Mouse (Mus musculus): Measurements from ENCODE around the gene Ablim2.

The Ablim2 gene

DNA sequence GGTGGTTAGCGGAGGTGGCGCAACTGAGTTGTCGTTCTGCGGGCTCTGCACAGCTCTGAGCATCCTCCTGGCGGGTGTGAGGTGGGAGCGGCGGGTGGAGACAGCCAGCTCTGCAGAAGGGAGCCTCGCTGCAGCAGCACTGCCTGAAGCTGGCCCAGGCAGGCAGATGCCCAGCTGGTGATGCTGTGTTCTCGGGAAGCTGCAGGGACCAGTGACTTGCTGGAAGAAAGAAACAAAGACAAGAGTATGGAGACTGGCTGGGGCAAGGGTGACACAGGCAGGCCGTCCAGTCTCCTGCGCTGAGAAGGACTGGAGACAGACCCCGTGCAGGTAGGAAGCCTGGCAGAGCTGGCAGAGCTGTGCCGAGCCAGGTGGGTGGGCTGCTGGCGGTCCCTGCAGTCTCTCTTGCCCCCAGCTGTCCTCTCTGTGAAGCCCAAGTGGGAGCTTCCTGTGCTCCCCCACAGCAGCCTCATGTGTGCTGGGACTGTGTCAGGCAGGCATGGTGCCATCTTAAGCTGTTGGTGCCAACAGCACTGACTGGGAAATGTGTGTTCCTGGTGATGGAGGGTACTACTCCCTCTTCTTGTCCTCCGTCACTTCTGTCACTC, 56.8 kb downstream of the Ablim2 start:
- DNase-seq (ENCODE audit: low spot score): peak; percentile 13

DNA sequence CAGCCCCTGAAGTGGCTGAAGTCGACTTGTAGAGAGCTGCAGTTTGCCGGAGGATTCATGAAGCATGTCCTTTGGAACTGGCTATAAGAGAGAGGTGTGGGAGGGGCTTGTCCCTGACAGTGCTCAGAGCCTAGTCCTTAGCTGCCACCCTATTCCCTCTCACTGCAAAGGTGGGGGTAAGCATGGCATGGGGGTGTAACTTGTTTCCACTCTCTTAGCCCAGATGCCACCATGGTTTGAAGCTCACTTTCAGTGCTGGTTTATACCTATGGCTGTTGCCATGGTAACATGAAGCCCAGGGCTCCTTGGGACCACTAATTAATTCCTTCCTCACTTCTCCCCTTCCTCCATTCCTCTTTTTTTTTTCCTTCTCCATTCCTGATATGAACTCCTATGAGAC, 57.4 kb downstream of the Ablim2 start:
- peak; percentile 26 for DNase-seq (ENCODE audit: low spot score)

DNA sequence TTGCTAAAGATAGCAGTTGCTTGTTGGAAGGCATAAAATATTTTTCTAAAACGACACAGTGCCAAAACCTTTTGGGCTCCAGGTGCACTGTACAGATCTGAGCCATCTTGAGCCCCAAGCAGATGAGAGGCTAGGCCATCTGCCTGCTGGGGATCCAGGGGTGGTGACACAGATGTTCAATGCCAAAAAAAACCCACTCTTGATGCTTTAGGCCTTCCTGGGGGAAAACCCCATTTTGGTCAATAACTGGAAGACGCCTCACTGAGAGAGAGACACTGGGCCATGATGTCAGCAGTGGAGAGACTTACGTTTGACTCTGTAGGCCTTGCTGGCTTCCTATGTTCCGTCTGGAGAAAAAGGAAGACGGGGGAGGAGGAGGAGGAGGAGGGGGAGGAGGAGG, 59.6 kb downstream of the Ablim2 start:
- no peak for DNase-seq (ENCODE audit: low spot score)

DNA sequence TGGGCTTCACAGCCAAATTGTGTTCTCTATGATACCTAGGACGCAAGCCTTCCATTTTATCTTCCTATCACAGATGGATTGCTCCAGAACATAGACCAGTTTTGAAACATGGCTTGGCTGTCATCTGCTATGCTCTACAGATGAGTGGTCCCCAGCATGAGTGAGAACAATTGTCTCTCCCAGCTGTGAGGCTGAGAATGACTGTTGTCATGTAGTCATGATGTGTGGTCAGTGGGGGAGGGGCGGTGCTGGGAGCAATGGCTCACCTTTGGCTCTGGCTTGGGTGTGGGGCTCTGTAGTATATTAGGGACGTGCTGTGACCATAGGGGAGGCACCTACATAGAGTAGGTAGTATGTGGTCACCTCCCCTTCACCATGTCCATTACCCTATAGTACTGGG, 60.2 kb downstream of the Ablim2 start:
- DNase-seq (ENCODE audit: low spot score): no peak

DNA sequence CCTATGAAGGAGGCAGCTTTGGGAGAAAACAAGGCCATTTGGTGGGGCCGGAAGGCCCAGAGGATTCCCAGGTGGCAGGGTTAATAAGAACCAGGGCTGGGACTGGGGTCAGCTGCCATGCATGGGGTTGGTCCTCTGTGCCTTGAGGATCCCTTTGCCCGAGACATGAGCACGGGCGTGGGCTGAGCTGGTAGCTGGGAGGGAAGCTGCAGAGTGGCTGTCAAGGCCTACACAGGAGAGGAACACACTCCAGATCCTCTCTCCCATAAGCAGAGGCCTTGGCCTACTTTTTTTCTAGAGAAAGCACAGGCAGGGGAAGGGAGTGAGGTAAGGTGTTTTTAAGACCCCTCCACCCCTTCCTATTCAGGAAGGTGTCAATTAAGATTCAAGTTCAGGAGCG, 65.0 kb downstream of the Ablim2 start:
- DNase-seq (ENCODE audit: low spot score): no peak

DNA sequence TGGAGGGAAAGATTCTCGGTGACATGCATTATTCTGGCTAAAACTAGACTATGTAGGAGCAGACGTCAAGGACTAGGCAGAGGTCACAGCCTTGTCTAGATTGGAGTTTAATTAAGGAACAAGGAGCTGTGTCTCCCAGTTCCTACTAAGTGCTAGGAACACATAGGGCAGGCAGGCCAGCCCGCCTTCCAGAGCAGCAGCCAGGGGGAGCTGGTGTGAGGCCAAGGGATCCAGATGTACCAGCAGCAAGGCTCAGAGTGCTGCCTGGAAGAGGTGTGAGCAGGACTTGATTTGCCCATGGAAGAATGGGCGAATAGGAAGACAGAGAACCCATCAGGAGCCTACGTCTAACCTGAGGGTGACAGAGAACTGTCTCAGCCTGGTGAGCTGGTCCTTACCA, 68.8 kb downstream of the Ablim2 start:
- DNase-seq (ENCODE audit: low spot score): peak; percentile 7

DNA sequence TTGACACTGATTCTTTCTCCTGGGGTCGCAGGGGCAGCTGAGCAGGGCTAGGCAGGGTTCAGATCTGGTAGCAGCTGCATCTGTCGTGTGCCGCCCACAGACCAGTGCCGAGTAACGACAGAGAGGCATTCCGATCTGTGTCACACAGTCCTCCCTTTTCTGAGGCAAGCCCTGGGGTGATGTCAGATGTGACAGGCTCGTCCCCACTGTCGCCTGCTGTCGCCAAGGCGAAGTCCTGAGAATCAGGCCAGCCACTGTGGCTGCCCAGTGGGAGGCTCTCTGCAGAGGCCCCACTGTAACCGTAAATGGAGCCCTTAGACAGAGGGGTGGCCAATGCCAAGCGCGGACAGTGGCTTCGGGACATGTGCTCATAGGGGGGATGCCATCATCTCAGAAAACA, 69.4 kb downstream of the Ablim2 start:
- peak; percentile 39 for DNase-seq (ENCODE audit: low spot score)

DNA sequence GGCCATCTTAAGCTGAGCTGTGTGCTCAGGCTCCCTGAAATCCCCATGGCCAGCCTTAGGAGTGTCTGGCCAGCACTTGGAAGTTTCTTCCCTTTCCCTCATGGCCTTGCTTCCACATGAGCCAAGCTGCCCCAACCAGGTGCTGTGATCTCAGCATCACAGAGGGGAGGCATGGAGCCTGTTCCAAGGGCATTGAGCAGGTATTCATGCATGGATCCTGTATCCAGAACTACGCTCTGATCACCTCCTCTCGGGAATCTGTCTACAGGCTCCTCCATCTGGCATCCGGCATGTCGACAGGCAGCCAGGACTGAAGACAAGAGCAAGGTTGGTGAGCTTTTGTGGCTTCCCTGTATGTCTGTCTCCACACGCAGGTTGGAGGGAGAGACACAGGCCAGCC, 70.2 kb downstream of the Ablim2 start:
- DNase-seq (ENCODE audit: low spot score): no peak

DNA sequence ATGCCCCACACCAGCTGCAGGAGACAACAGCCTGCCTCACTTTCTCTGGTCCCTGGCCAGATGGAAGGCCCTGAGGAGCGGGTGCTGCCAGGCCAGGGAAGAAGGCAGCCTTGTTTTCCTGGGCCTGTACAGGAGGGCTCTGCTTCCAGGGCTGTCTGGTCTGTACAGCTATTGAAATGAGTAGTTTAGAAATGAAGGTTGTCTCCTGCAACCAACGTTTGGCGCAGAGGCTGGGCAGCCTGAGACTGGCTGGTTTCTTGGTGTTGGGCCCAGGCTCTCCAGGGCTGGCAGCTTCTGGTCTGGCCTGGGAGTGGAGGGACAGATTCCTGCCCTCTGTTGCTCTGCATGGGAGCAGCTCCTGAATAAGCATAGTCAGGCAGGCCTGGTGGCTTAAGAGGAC, 72.4 kb downstream of the Ablim2 start:
- no peak for DNase-seq (ENCODE audit: low spot score)

DNA sequence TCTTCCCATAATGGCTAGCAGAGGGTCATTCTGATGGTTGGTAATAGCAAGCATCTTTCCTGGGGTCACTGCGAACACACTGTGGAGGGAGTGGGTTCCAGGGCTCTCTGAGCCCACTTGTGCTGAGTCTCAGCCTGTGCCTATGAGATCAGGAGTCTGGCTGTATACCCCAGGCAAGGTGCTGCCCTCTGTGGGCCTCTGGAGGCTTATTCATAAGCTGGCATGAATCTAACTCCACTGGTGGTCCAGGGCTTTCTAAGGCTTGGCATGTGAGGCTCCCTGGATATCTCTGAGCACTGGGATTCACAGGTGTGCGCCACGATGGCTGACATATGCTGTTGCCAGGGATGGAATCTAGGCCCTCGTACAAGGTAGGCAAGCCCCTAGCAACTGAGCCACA, 76.2 kb downstream of the Ablim2 start:
- no peak for DNase-seq (ENCODE audit: low spot score)

DNA sequence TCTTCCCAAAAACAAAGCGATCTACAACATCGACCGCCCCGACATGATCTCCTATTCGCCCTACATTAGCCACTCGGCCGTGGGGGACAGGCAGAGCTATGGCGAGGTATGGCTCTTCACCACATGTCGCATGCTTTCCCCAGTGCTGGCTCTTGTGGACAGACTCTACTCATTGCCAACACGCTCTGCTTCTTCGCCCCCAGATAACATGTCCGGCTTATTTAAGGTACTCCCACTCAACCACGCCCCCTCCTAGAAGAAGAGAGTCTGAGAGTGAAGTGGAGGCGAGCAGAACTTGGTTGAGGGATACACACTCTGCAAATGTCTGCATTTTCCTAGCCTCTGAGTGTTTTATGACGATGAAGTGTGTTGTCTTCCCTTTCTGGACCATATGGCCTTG, 79.3 kb downstream of the Ablim2 start:
- DNase-seq (ENCODE audit: low spot score): no peak

DNA sequence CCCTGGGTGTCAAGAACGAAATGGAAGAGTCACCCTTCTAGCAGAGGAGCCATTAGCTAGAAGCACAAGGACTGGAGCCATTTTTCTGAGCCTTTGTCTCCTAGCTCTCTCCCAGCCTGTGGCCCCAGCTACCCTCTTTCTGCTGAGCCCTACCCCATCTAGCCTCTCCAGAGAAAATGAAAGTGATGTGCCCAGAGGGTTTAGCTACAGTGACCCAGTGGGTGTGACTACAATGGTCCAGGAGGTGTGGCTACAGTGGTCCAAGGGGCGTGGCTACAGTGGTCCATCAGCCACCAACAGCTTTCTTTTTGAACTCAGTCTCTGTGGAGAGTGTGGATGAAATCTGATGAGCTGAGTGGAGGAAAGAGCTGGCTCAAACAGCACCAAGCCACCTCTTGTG, 81.6 kb downstream of the Ablim2 start:
- peak; percentile 29 for DNase-seq (ENCODE audit: low spot score)

DNA sequence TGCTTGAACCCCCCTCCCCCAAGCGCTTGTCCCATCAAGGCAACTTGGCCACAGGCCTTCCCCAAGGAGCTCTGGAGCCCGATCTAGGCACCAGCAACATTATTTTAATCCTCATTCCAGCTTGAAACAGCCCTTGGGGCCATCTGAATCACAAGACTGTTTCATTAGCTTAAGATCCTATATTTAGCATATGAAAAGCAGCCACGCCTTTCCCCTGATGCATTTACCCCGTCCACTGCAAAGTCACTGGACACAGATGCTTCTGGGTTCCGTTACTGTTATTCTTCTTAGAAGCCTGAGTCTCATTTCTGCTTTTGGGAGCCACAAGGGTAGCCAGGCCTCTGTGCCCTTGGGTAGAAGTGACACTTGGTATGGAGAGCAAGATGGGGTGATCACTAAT, 93.8 kb downstream of the Ablim2 start:
- DNase-seq (ENCODE audit: low spot score): no peak

DNA sequence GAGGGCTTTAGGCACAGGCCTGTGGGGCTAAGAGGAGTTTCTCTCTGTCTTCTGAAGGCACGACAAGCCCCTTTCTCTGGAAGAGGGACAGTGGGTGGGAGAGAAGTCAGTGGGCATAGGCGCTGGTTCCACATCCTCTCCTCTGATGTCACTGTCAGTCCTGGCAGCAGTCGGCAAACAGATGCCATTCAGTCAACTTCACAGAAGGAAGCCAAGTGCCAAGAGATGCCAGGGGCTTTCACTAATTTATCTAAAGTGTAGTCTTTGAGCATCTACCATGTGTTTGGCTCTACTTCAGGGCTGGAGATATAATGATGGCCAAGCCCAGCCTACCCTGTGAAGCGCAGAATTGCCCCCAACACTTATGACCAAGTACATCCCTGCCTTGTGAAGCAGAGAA, 95.8 kb downstream of the Ablim2 start:
- no peak for DNase-seq (ENCODE audit: low spot score)

DNA sequence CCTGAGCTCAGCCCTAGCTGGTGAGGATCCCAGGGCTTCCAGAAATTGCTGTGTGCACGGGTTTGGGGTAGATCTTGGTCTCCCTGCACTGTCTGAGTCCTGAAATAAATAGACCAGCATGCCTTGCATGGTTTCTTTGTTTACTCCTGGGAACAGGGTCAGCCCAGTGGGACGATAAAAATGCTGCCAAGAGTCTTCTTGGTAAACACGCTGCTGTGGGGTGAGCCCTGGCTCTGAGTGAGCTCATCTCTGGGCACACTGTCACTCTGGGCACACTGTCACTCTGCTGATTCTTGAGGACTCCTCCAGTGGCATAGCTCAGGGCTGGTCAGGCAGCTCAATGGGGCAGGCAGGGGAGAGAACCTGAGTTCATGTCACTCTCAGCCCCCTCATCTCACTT, 98.6 kb downstream of the Ablim2 start:
- no peak for DNase-seq (ENCODE audit: low spot score)

DNA sequence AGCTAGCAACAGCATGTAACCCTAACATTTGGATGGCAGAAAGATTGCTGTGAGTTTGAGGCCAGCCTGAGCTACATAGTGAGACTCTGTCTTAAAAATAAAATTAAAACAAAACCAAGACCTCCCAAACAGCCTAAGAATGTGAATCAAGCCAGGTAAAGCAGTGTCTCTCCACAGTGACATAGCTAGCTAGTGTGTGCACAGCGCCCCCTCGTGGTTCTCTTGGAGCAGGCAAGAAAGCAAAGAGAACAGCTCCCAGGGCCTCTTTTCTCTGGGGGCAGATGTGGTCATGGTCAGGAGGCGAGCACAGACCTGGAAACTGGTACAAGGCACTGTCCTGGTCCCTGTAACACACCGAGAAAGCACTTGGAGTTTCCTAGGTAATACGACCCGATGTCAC, 100.4 kb downstream of the Ablim2 start:
- peak; percentile 91 for DNase-seq (ENCODE audit: low spot score)

DNA sequence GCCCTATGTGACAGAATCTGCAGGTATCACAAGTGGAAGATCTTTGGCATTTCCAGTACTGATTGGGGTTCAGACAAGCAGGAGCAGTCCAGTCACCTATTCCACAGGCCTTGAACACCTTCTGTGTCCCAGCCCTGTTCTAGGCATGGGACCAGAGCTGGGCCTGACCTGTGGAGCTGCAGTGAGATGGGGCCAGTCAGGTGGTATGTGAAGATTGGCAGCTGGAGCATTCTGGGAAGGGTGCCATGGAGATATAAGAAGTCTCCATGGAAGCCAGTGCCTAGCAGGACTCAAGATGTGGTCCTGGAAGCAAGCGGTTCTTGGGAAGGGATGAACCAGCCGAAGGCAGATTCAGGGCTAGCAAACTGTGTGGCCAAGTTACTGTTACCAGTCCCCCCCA, 103.8 kb downstream of the Ablim2 start:
- DNase-seq (ENCODE audit: low spot score): no peak

DNA sequence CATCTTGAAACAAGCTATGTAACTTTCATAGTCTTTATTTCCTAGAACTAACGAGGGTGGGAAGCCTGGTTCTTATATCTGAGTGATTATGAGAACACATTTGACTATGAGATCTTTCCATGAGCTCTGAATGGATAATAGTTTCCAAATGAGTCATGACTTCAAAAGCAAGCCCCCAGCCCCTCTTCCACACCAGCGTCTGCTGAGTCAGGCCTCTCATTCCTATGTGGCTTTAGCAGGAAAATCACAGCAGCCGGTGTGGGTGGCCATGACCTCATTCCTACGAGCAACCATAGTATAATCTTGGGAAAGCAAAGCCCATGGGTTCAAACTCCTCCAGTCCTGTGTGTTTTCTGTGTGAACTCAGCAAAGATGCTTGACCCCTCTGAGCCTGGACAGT, 112.3 kb downstream of the Ablim2 start:
- no peak for DNase-seq (ENCODE audit: low spot score)

DNA sequence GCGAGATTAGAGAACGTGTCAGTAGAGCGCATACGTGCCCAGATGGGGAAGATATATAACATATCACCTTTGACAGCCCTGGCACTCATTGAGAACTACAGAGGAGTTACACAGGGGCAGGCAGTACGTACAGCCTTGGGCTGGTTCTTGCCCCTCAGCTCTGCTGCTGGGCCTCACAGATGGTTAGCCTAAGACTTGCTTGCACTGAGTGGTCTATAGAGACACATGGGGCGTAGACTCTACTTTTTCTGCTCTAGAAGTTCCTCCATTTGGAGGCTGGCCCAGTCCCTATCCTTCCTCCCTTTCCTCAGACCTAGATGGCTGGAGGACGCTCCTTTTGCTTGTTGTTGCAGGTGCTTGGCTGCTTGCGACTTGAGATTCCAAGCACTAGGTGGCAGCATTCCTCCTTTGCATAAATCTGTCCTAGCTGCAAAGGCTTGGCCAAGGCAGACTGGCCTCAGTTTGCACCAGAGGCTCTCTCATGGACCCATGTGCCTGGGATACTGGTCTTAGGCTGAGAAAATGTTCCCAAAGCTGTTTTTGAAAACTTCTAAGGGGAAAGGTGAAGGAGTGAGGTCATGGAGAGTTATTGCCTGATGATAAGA, 112.8 kb downstream of the Ablim2 start:
- peak; percentile 93 for DNase-seq (ENCODE audit: low spot score)

DNA sequence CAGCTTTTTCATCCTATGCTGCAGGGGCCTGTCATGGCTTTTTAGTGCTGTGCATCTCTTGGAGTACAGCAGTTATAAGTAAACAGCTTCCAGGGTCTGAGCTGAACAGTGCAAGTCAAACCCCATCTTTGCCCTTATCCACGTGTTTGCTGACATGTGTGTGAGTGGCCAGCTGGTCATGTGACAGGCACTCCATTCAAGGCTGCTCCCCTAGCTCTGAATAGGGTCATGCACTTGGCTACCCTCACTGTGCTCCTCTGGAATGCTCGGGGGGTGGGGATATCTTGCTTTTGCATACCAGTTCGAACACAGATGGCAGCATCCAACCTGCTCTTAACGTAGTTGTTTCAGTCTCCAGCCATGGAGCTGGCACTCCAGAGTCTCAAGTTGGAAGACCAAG, 115.7 kb downstream of the Ablim2 start:
- DNase-seq (ENCODE audit: low spot score): no peak

DNA sequence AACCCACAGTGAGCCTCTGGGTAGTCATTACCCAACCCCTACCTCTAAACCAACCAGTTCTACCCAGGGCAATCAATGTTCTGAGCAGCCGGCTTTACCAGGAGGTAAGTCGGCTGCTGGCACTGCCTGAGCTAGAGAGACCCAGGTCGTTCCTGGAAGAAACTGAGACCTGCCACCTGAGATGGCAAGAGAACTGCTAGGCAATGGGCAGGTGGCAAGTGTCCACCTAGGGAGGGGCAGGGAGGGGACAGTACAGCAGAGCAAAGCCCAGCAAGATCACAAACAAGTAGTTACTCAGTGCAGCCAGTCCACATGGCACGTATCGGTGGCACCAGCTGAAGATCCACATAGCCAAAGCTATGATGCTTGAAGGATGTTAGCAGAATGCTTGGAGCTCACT, 118.6 kb downstream of the Ablim2 start:
- no peak for DNase-seq (ENCODE audit: low spot score)

DNA sequence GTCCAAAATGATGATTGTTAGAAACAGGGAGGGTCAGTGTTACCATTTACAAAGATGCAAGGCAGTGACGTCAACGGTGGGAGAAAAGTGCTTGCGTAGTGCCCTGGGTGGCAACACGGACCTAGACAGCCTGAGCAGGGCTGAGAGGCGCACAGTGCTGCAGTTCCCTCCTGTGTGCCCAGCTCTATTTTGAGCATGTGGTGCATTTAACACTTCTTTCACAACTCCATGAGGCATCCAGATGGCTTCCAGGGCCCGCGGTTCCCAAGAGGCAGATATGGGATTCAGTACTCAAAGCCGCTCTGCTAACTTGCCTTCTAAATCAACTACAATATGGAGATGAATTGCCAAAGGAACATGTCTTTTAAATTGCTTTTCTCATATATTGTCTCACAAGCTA, 121.5 kb downstream of the Ablim2 start:
- DNase-seq (ENCODE audit: low spot score): no peak

DNA sequence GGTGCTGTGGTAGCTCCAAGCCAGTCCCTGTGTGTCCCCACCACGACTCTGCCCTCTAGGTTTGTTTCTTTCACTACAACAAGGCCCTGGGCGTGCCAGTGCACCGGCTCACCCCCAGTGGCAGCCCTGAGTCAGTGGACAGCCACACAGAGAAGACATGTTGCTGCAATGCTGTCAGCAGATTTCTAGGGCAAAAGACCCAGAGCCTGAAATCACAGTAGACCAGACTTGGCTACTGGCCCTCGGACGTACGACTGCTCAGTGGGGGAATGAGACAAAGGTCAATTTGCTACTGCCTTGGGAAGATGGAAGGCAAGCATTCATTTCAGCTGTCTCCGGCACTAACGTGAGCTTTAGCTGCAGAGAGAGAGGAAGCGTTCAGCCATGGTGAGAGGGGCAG, 124.7 kb downstream of the Ablim2 start:
- no peak for DNase-seq (ENCODE audit: low spot score)

DNA sequence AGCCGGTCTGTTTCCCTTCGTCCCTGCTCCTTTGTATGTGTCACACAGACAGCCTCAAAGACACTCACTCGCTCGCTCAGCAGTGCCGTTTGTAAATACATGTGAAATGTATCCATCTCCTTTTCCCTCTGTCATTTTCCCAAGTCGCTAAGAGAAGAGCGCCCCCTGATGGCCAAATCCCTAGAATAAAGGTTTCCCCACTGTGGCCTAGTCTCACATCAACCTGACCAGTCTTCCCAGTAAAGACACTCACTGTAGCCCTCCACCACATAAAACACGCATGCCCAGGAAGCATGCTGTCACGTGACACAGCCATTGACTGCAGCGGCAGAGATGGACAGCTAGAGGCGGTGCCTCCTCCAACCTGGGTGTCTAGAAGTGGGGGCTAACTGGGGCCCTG, 126.6 kb downstream of the Ablim2 start:
- no peak for DNase-seq (ENCODE audit: low spot score)

DNA sequence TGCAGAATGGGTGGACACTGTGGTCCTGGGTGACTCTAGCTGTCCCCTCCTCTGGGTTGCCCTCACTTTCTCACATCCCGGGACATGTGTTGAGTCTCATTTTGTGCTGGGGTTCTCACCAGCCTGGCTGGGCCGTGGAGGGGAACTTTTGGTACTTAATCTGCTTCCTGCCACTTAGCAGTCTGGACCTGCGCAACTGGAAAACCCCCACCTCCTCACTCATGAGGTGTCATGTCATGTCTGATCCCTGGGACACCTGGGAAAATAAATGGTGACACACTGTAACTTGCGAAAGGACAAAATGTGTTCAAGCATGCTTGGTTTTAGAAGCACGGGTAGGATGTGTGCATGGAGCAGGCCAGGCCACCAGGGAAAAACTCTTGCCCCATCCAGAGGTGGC, 127.0 kb downstream of the Ablim2 start:
- DNase-seq (ENCODE audit: low spot score): no peak
